Mouse (Mus musculus): ENCODE results near the gene Tnni2.

Gene Tnni2

DNA sequence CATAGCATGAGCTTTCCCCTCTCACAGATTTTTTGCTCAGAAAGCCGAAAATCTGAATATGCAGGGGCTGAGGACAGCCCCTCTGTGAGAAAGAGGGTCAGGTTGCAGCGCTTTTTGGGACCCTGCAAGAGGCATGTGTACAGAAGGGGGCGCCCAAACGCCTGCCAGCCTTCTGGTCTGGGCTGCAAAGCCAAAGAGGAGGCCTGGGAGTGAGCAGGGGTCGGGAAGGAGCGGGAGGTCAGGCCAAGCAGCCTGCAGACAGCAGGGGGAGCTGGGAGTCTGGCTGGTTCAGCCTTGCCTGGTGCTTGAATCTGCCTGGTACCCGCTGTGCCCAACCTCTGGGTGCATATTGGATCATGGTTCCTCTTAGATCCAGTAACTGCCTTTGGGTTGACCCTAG, 13.4 kb upstream of the Tnni2 start:
- intact Hi-C loops (cut with DNase I), result no loop called here

DNA sequence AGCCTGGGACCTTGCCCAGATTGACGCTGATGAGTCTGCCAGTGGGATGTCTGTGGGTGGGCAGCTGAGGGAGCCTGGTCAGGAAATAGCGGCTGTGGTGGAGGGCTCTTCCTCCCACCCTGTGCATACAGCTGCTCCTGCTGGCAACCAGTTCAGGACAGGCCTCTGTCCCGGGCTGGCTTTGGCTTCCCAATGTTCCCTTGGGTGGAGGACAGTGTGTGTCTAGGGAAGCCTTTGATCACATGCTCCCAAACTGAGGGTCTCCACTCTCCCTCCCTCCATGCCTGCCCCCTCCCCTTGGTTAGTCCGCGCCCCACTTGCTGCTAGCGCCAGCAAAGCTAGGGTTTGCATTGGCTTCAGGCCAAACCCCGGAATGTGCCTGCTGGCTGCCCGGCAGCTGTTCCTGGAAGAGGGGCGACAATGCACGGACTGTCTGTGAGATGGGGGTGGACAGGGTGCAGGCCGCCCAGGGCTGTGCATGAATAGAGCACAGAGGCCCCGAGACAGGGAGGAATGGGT, 11.4 kb upstream of the Tnni2 start:
- intact Hi-C loops (cut with DNase I), result no loop called here

DNA sequence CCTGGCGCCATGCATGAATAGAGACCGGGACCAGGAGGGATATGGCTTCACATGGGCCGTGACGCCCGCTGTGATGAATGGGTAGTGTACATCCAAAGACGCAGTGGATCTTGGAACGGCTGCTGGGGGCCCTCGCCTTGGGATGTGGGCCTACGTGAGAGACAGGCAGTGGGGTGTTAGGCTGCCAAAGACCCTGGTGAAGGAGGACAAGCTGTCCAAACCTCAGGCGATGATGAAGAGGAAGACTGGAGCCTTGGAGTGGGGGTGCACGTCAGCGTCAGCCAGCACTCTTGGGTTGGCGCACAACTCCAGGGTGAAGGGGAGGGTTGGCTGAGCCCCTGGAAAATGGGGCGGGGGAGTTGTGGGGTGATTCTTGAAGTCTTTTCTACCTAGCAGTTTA, 10.5 kb upstream of the Tnni2 start:
- intact Hi-C loops (cut with DNase I), result no loop called here

DNA sequence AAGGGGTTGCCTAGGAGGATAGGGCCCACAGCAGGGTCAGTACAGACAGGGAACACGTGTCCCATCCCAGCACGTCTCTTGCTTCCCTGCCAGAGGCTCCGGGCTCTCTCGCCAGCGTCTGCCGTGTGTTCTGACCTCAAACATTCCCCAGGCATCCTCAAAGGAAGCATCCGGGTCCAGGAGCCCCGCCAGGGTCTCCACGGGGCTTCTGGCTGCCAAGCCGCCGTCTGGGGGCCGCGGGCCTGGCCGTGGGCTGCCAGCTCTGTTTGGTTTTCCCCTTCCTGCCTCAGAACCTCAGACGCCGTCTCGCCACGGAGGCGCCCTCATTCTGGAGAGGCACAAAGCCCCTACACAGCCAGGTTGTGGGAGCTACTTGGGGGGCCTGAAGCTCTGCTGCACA, 8.0 kb upstream of the Tnni2 start:
- intact Hi-C loops (cut with DNase I), result no loop called here

DNA sequence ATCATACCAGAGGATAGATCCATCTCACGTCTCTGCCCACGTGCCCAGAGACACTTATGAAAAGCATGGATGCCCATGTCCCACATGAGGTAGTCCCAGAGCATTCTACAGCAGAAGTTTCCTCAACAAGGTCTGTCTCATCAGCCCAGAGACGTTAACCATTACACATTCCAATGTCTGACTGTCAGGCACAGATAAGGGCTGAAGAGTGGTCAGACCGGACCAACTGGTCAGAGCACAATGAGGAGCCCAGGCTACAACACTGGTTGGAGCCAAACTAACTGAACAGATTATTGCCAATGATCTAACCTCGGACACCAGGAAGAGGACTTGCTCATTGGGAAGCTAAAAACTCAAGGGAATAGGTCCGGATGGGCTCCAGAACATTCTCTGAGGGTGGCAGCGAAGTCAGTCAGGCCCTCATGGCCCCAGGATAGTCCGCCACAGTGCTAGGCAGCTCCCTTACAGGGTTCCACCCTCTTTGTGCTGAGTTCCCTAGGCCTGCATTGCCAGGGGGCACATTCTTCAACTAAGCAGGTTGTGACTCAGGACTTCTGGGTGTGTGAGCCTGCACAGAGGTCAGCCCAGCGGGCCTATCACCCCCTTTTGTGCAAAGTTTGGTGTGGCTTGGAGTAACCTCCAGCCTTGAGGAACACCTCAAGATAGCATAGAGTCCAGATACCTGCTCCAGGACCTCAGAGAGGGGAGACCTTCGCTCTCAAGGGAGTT, 7.3 kb upstream of the Tnni2 start, which contains the start of gene Syt8:
Gene Syt8 (plus strand): TSS at position 714 of the 729 bp plus-strand sequence.
- intact Hi-C loops (cut with DNase I), result no loop called here

DNA sequence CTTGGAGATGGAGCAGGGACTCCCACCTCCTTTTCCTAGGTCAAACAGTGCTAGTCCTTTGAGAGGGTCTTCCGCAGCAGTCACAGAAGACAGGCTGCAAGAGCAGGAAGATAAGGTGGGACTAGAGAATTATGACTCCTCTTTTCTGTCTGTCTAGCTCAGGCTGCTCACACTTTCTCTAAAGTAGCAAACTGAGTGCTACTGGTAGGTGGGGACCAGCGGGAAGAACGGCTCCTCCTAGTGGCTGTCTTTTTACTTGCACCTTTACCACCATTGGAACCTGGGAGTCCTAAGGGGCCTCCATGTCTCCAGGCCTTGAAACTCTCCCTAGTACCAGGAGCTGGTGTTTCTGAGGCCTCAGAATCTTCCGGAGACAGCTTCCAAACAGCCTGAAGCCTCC, 6.1 kb upstream of the Tnni2 start:
- intact Hi-C loops (cut with DNase I), result loop anchor here (5.0 kb wide), 1 partner anchor 147 kb away; no protein-coding TSS in a partner anchor

DNA sequence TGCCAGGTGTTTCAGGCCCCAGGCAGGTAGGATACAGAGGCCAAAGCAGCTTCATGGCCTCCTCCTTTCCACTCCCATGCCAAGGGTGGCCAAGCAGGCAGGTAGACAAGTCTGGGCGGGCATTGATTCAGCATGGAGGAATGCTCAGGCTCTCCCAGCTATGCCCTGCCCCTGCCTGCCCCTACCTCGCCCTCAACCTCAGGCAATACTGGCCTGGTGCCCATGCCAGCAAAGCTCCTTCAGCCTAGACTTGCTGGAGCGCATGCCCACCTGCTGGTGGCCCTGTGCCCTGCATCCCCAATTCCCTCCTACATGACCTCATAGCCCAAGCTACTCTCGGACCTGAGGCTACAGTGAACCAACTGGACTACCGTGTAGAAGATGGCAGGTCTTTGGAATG, 4.3 kb upstream of the Tnni2 start:
- intact Hi-C loops (cut with DNase I), result loop anchor here (5.0 kb wide), 1 partner anchor 145 kb away; no protein-coding TSS in a partner anchor

DNA sequence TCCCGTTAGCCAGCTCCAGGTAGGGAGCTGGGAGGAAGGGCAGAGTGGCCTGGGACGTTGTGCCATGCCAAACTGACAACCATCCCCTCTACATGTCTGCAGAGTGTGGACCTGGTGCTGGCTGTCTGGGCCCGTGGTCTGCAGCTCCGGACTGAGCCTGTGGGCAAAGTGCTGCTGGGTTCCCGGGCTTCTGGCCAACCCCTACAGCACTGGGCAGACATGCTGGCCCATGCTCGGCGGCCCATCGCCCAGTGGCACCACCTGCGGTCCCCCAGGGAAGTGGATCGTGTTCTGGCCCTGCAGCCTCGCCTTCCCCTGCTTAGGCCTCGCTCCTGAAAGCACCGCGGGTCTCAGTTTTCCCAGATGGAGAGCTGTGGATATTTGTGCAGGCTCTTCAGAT, 1.6 kb upstream of the Tnni2 start:
- intact Hi-C loops (cut with DNase I), result loop anchor here (5.0 kb wide), 1 partner anchor 142 kb away; no protein-coding TSS in a partner anchor

DNA sequence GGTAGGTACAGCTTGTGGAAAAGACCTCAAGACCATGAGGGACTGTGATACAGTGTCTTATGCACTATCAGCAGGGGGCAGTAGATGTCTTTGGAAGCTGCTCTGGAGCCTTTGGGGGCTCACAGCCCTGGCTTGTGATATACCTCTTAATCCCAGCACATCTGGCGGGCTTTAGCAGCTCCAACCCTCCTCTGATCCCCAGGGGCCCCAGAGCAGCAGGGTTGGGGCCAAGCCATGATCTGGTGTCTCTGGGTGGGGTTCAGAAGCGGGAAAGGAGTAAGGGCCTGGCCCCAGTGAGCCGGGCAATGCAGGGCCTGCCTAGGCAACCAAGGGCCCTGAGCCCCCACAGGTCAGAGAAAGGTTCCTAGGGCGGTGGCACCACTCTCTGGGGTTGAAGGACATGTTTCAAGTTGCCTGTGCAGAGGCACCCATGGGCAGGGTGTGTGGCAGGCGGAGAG, 922 bp upstream of the Tnni2 start:
- intact Hi-C loops (cut with DNase I), result no loop called here

DNA sequence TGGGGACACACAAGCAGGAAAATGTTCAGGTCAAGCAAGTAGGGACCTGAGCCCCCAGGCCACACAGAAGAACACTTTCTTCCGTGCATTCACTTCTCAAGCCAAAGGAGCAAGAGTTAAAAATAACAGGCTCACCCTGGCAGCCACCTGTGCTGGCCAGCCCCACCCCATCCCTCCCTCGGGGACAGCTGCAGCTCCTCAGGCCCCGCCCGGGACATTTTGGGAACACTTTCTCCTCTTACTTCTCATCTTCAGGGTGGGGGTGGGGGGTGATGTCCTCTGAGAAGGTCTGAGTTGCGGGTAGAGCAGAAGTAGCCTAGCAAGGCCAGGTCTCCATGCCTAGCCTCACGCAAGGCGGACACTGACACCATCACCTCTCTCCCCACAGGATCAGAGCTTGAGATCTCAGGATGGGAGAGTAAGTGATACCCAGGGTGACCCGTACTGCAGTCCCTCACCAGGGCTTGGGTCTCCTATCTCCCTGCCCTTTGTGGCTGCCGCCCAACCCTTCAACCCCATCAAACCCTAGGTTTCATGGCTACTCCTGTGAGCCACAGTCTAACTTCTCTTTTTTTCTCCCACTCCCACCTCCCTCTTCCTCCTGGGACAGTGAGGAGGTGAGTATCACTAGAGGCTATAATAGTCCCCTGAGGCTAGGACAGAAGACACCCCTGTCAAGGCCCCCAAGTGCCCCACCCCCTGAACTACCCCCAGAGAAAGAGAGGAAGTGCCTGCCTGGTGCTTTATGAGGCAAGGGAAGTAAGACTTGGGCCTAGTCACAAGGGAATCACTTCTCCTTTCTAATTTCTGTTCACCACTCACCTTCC, 686 bp downstream of the Tnni2 start:
- intact Hi-C loops (cut with DNase I), result no loop called here

DNA sequence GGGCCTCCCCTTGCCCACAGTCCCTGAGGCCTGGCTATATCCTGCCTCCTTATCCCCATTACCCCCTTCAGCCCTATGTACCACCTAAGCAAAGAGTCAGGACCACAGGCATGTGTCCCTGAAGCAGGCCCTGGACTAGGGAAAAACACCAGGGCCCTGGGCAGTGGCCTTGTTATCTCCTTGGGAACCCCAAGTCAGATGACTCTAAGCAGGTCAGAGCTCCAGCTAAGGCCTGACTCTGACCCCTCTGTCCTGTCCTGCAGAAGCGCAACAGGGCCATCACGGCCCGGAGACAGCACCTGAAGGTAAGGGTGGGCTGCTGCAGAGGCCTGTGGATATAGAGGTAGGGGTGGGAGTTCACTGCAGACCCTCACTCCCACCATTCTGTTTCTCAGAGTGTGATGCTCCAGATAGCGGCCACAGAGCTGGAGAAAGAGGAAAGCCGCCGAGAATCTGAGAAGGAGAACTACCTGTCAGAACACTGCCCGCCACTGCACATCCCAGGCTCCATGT, 1.4 kb downstream of the Tnni2 start:
- intact Hi-C loops (cut with DNase I), result no loop called here

DNA sequence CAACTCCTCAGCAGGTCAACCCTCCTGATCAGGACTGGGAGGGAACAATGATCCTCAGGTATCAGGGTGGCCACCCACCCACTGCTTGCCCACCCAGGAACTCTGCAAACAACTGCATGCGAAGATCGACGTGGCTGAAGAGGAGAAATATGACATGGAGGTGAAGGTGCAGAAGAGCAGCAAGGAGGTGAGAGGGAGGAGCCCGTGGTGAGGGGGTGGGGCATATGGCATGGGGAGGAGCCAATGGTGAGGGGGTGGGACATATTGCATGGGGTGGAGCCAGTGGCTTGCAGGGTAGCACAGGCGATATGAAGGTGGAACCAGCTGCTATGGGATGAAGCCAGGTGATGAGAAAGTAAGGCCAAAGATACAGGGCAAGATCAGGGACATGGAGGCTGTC, 1.9 kb downstream of the Tnni2 start:
- intact Hi-C loops (cut with DNase I), result no loop called here

DNA sequence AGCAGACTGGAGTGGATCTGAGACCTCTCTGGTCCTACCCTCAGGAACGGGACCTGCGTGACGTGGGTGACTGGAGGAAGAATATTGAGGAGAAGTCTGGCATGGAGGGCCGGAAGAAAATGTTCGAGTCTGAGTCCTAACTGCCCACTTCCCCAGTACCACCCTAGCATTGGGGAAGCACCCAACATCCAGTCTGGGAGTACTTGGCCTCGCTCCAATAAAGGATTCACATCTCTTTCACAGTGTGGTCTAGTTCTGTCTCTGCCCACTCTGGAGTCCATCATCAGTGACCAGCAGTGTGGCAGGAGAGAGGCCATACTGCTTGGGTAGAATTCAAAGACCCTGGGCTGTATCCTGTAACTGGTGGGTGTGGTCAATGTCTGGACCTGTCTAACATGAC, 2.6 kb downstream of the Tnni2 start:
- intact Hi-C loops (cut with DNase I), result no loop called here

DNA sequence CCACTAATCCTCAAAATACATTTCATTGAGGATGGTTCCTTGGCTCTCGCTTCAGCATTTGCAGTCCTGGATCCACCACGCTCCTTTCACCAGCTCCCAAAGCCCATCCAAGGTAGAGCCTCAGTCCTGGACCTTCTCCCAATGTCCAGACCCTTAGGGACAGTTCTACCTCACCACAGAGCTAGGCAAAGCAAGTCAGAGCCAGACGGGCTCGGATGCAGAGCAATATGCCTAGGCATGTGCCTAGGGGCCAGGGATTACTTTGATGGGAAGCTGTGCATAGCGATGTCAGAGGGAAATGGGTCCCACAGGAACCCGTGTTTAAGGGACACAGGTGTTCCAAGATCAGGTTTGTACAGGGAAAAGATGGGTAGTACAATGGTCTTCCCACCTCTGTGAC, 3.7 kb downstream of the Tnni2 start:
- intact Hi-C loops (cut with DNase I), result no loop called here

DNA sequence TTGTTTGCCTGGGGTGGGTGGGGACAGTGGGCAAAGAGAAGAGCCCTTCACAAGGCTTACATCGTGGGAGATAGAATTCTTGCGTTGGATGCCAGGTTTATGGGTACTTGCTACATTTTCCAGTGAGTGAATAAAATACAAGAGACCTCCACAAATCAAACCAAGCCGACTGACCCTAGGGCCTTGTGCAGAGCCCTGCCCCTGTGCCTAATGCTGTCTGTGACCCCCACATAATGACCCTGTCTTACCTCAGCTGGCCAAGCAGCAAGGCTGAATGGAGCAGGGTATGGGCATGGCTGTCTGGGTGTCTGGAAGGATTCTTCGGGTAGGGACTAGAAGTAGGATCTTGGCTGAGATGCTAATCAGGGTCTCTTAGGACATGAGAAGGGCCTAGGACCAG, 4.7 kb downstream of the Tnni2 start:
- intact Hi-C loops (cut with DNase I), result no loop called here

DNA sequence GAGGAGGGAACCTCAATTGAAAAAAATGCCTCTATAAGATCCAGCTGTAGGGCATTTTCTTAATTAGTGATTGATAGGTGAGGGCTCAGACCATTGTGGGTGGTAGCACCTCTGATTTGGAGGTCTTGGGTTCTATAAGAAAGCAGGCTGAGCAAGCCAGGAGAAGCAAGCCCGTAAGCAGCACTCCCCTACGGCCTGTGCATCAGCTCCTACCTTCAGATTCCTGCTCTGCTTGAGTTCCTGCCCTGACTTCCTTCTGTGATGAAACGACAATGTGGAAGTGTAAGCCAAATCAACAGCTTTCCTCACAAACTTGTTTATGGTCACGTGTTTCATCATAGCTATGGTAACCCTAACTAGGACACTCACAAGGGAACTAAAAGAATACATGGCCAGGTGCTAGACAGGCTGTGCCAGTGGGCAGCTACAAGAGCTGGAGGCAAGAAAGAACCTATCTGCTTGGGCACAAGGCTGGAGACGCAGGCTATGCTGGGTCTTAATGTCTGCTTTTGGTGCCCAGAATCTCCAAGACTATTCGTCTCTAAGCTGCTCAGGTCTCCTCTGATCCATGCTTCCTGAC, 7.5 kb downstream of the Tnni2 start:
- intact Hi-C loops (cut with DNase I), result no loop called here

DNA sequence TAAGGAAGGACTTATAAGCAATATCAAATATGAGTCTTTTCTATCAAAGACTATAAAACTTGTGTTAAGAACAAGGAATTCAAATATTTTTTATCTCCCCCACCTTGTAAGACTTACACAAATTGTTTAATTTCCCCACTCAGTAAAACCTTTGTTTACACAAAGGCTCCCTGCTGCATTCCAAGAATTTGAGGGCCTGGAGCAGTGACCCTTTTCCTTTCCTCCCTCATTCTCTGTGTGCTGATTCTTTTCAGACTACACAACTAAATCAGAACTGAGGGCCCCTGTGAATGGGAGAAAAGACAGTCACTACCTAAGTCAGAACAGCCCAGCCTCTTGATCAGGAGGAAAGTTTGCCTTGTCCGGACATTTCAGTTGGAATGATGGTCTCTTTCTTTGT, 13.1 kb downstream of the Tnni2 start:
- intact Hi-C loops (cut with DNase I), result no loop called here

DNA sequence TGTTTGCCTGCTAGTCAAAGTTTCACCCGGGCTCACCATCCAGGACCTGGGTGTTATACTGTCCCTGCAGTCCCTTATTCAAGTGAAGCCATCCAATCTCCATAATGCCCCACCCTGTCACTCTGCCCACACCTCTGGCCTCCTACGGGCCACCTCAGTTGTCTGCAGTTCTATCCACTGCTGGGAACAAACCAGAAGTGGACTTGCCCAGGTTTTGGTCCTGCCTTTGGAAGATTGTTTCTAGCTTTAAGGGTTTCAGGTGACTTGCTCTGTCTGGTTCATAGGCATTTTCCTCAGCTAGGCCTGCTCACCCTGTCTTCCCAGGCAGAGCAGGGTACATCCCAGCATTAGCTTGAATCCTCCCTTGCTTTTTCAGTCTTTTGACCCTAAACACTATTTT, 13.6 kb downstream of the Tnni2 start:
- intact Hi-C loops (cut with DNase I), result no loop called here

DNA sequence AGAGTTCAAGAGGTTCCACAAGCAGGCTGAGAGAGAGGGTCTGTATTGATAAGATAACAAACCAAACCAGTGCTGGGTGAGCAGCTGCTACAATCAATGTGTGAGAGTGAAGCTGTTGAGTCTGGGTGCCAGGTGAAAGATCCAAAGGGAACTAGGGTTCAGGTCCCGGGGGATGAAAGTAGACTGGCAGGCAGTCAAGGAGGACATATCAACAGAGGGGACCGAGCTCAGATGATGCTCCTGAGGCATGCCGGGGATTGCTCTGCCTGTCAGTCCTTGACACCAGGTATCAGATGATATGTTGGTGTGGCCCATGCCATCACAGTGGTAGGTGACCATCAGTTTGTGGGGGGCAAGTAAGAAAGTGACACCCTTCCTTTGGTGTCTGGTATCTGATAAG, 15.2 kb downstream of the Tnni2 start:
- intact Hi-C loops (cut with DNase I), result no loop called here

DNA sequence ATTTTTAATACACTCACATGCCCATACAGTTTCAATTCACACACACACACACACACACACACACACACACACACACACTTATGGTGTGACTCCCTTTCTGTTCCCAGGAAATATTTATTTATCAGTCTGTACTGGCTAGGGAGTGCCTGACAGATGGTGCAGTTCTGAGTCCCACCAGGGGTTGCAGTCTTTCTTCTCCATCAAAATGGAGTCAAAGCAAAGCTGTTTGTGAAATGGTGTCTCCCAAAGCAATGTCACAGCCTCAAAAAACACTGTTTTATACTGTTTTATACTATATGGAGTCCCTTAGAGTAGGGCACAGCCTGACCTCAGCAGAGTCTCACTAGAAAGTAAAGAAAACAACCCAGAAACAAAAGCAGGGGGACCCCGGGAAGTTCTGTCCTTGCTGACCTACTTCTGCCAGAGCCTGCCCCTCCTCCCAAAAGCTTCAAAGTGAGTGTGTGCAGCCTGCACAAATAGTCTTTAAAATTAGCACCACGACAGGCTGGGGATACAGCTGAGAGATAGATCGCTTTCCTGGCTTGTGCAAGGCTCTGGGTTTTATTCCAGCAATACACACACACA, 15.7 kb downstream of the Tnni2 start:
- intact Hi-C loops (cut with DNase I), result no loop called here

DNA sequence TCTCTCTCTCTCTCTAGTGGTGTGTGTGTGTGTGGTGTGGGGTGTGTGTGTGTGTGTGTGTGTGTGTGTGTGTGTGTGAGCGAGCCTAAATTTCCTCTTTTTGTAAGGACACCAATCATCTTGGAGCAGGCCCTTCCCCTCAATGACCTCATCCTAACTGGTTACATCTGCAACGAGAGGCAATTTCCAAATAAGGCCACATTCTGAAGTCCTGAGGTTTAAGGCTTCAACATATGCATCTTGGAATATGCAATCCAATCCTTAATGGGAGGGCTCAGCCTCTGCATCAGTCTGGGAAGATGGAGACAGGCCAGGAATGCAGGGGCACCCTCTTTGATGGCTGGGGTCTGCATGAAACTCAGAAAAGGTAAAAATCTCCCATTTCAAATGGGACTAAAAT, 16.4 kb downstream of the Tnni2 start:
- intact Hi-C loops (cut with DNase I), result no loop called here

Measured in adrenal gland (tissue).